Mouse (Mus musculus) T-cell, adult 2 months (primary cell): ENCODE measurements at regions not wholly inside any gene's neighbourhood (a gene's known extent, or its start where the extent isn't known, plus 50 kb on each side); places are given as distances from the start of the nearest gene placed in this dataset.
"Not testable (repeated sequence)": the region's sequence is repeated elsewhere in the genome, so short reads cannot be mapped to it uniquely, and the experiment has no call there.

Source experiments
- DNase-seq: peaks from one replicate; pipeline ENCODE4 v3.0.0; 2022; ENCODE audit warnings: low spot score

- DNase-seq, result no peak
Observed at GRCm38 (mm10) chr9:51661911-51662310, 103.2 kb upstream of the Arhgap20 start.

GRCm38 (mm10) chr9:51664353-51664752 lies 100.8 kb upstream of the Arhgap20 start:
- no peak for DNase-seq

- DNase-seq, result no peak
Observed at GRCm38 (mm10) chr9:51664876-51665275, 100.3 kb upstream of the Arhgap20 start.

GRCm38 (mm10) chr9:51668976-51669375 lies 96.2 kb upstream of the Arhgap20 start:
- not testable (repeated sequence) for DNase-seq

GRCm38 (mm10) chr9:51670531-51670930 lies 94.6 kb upstream of the Arhgap20 start:
- no peak for DNase-seq

GRCm38 (mm10) chr9:51686536-51686935 lies 78.6 kb upstream of the Arhgap20 start:
- no peak for DNase-seq

- DNase-seq, result no peak
Observed at GRCm38 (mm10) chr9:51714326-51714725, 50.8 kb upstream of the Arhgap20 start.
